Mouse (Mus musculus) myocyte (in vitro differentiated cells): ENCODE results near the gene Itgb2. TPM values are rescaled to one million over a fixed set of nuclear protein-coding genes. Genes with fewer than 3 reads are reported as not detected.

Source experiments
- H3K27me3 ChIP-seq: one replicate; pipeline ENCODE4 v1.6.1; 2011; ENCODE audit not compliant: control insufficient read depth, insufficient read depth, insufficient read length
- H3K36me3 ChIP-seq: one replicate; pipeline ENCODE4 v1.6.1; 2011; ENCODE audit not compliant: control insufficient read depth, insufficient read depth
- H3K4me2 ChIP-seq: one replicate; pipeline ENCODE4 v1.6.1; 2011; ENCODE audit warnings: low read depth, control low read depth
- H3K4me3 ChIP-seq: one replicate; pipeline ENCODE4 v1.5.1; 2011; ENCODE audit warnings: mild to moderate bottlenecking, control low read depth, moderate library complexity
- H3K79me2 ChIP-seq: one replicate; pipeline ENCODE4 v1.6.1; 2011; ENCODE audit not compliant: control insufficient read depth, insufficient read depth
- H3ac ChIP-seq: one replicate; pipeline ENCODE4 v1.6.1; 2011; ENCODE audit not compliant: control insufficient read depth, insufficient read length
- CEBPB ChIP-seq: IDR thresholded peaks from 2 replicates; pipeline ENCODE4 v1.6.1; 2011; ENCODE audit warnings: mild to moderate bottlenecking, moderate library complexity; ENCODE audit not compliant: poor library complexity, insufficient read depth, severe bottlenecking
- E2F4 ChIP-seq: IDR thresholded peaks from one replicate; pipeline ENCODE4 v1.6.1; 2011; ENCODE audit warnings: mild to moderate bottlenecking, control low read depth, moderate library complexity; ENCODE audit not compliant: insufficient read depth
- MAX ChIP-seq: IDR thresholded peaks from one replicate; pipeline ENCODE4 v1.6.1; 2011; ENCODE audit warnings: low read depth, mild to moderate bottlenecking, control low read depth
- MYOD1 ChIP-seq, 3 experiments: IDR thresholded peaks; one replicate each; pipeline ENCODE4 v1.6.1; 2011; ENCODE audit warnings: control low read depth in 2 of 3, low read depth in 2 of 3, mild to moderate bottlenecking in 2 of 3, moderate library complexity in 1 of 3; ENCODE audit not compliant: insufficient read length in 2 of 3, control insufficient read depth in 1 of 3
- MYOG ChIP-seq, 3 experiments: IDR thresholded peaks; one replicate each; pipeline ENCODE4 v1.6.1; 2011; ENCODE audit warnings: control low read depth in 2 of 3, low read depth in 2 of 3, mild to moderate bottlenecking in 2 of 3; ENCODE audit not compliant: insufficient read length in 2 of 3, control insufficient read depth in 1 of 3, insufficient read depth in 1 of 3
- POLR2A ChIP-seq: IDR thresholded peaks from one replicate; pipeline ENCODE4 v1.6.1; 2011; ENCODE audit warnings: low read depth, mild to moderate bottlenecking, control low read depth, moderate library complexity; ENCODE audit not compliant: insufficient read length
- POLR2AphosphoS2 ChIP-seq: IDR thresholded peaks from one replicate; pipeline ENCODE4 v1.6.1; 2011; ENCODE audit warnings: low read depth, control low read depth; ENCODE audit not compliant: insufficient read length
- REST ChIP-seq: IDR thresholded peaks from one replicate; pipeline ENCODE4 v1.6.1; 2011; ENCODE audit warnings: mild to moderate bottlenecking, control low read depth, moderate library complexity; ENCODE audit not compliant: insufficient read depth, insufficient read length
- SRF ChIP-seq: IDR thresholded peaks from one replicate; pipeline ENCODE4 v1.6.1; 2011; ENCODE audit warnings: low read depth; ENCODE audit not compliant: control insufficient read depth, insufficient read length
- TCF12 ChIP-seq: IDR thresholded peaks from one replicate; pipeline ENCODE4 v1.6.1; 2011; ENCODE audit warnings: mild to moderate bottlenecking, control low read depth; ENCODE audit not compliant: poor library complexity, insufficient read depth, severe bottlenecking
- TCF3 ChIP-seq: IDR thresholded peaks from one replicate; pipeline ENCODE4 v1.6.1; 2011; ENCODE audit warnings: low read depth, control low read depth; ENCODE audit not compliant: insufficient read length
- USF1 ChIP-seq: IDR thresholded peaks from one replicate; pipeline ENCODE4 v1.6.1; 2011; ENCODE audit warnings: low read depth, mild to moderate bottlenecking, control low read depth, moderate library complexity
- polyA plus RNA-seq: library from polyadenylated mRNA; unstranded; fragments of >200 nt; fragmentation: generic; extraction: Trizol; gene quantifications from one replicate; pipeline ENCODE4 v1.2.1, GENCODE M21; 2012; ENCODE audit warnings: missing spikeins

Itgb2 gene
- polyA plus RNA-seq, 1 experiment: 1.3 TPM

DNA sequence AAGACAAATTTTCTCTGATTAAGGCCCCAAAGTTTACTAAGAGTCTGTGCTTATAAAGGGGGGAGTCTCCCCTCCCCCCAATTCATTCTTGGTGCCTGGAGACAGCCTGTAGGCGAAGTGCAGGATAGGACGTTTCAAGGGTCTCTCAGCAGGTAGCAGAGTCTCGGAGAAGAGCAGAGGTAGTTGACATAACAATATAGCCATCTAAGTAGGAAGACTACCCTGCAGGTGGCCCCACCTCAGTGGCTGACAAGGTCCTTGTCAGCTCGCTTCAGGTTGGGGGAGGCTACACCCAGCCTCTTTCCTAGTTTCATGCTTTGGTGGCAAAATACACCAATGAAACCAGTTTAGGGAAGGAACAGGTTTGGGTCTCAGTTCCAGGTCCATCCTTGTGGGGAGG, 73.0 kb downstream of the Itgb2 start:
- Histone ChIP-seq H3ac (no peak overlapping the region), H3K27me3 (no peaks in the 10 kb centered on the region), H3K4me2 (no peak overlapping the region), H3K4me3 (no peak overlapping the region), H3K36me3 (peaks cover 9% of the 10 kb centered on the region), H3K79me2 (peaks cover 14% of the 10 kb centered on the region)
- TF ChIP-seq POLR2AphosphoS2 (peak; percentile 6), E2F4 (no peak)

DNA sequence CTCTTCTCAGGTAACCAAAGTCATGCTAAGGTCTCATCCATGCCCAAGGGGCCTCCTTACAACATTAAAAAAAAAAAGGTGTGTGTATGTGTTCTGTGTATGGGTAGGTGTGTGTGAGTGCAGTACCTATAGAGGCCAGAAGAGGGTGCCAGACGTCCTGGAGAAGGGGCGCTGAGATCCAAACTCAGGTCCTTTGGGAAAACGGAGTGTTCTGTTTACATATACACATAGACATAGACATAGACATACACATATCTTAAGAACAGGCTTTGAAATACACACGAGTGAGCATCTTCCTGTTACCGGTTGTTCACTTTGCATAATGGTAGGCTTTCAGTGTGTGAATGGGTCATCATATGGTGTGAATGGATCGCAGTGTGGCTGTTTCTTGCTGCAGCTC, 74.1 kb downstream of the Itgb2 start:
- Histone ChIP-seq H3K27me3 (no peaks in the 10 kb centered on the region), H3K4me3 (no peak overlapping the region), H3ac (no peak overlapping the region), H3K36me3 (no peaks in the 10 kb centered on the region), H3K4me2 (no peak overlapping the region), H3K79me2 (peaks cover 23% of the 10 kb centered on the region)
- TF ChIP-seq CEBPB: no peak
- TF ChIP-seq POLR2AphosphoS2: peak; percentile 16

DNA sequence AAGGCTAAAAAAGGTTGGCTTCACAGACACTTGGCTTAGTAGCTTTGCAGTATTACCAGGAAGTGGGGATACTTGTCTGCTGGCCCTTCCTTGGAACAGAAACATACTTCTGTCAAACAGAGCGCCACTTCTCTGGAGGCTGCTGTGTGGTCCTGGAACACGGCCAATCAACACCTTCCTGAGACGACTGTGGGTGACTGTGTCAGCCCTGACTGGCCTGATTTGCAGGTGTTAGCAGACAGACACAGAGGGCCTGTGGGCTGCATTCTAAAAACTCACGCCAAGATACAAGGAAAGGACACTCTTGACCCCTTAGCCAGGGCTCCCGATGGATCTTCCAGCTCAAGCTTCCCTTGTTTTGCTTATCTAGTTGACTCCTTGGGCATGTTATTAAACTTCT, 74.9 kb downstream of the Itgb2 start:
- no peaks in the 10 kb centered on the region for H3K36me3 ChIP-seq
- no peaks in the 10 kb centered on the region for H3K27me3 ChIP-seq
- H3ac ChIP-seq: no peak overlapping the region
- TF ChIP-seq SRF (no peak), MYOG (IDR thresholded peaks at IDR 0.05; ENCODE audit: control insufficient read depth in 1 of 3, insufficient read depth in 1 of 3, insufficient read length in 2 of 3, low read depth in 2 of 3) (no peak), REST (no peak), POLR2AphosphoS2 (no peak), TCF12 (no peak), TCF3 (no peak), USF1 (no peak), E2F4 (no peak), CEBPB (no peak), MAX (no peak), POLR2A (no peak), MYOD1 (IDR thresholded peaks at IDR 0.05; ENCODE audit: control insufficient read depth in 1 of 3, insufficient read length in 2 of 3, low read depth in 2 of 3) (no peak)
- H3K79me2 ChIP-seq: peaks cover 23% of the 10 kb centered on the region
- no peak overlapping the region for H3K4me2 ChIP-seq
- no peak overlapping the region for H3K4me3 ChIP-seq

DNA sequence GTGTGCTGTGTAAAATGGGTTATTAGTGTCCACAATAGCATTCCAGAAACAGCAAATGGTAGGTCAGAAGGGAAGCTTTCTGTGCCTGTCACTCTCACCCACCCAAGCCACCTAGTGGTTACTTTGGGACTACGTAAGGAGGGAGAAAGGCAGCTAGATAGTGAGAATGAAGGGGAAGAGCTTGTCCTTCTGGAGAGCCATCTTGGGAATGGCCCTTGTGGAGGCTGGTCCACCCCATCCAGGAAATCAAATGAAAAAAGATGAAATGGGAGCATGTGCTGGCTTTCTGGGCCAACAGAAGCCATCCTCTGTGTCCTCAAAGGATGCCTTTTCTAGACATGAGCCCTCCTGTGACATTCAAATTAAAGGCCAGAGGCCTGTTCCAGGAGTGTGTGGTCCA, 75.3 kb downstream of the Itgb2 start:
- peak overlapping the region; percentile 66 for H3K4me3 ChIP-seq
- no peak for TF ChIP-seq USF1
- TF ChIP-seq E2F4: no peak
- TF ChIP-seq POLR2AphosphoS2: no peak
- TF ChIP-seq TCF12: no peak
- no peak for TF ChIP-seq MYOG (IDR thresholded peaks at IDR 0.05; ENCODE audit: control insufficient read depth in 1 of 3, insufficient read depth in 1 of 3, insufficient read length in 2 of 3, low read depth in 2 of 3)
- TF ChIP-seq SRF: no peak
- no peak for TF ChIP-seq REST
- TF ChIP-seq MYOD1 (IDR thresholded peaks at IDR 0.05; ENCODE audit: control insufficient read depth in 1 of 3, insufficient read length in 2 of 3, low read depth in 2 of 3): no peak
- TF ChIP-seq TCF3: no peak
- H3K79me2 ChIP-seq: peaks cover 23% of the 10 kb centered on the region

DNA sequence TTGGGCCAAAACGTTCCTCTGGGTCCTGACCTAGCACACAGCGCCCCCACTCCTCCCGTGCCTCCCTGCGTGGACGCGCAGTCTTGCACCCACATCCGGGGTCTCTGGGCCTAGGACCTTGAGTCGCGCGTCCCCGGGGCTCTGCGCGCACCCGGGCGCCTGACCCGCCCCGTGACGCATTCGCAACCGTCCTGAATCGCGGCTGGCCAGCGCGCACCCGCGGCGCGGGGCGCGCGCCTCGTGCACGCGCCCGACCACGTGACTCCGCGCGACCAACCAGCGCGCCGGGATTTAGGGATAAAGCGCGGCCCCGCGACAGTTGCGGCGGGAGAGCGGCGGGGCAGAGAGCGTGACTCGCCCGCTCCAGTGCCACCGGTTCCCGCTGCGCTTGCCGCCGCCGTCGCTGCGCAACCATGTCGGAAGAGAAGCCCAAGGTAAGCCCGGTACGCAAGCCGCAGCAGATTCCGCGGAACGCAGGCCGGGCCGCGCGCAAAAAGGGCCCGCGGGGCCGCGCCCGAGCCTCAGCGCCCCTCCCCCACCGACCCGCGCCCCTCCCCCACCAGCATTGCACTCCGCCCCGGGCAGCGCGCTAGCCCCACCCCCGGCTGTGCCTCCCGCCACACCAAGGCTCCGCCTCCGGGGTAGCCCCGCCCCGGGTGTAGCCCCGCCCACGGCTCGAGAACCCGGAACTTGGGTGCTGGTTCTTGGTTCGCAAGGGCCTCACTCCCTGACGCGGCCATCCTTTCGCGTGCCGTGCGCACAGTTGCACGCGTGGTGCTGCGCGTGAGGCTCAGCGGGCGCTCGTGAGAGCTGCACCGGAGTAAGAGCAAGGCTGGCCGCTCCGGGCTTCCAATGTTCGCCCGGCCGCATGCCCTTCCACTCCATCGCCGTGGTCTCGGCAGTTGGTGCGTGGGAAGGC, 76.1 kb downstream of the Itgb2 start, which contains the start of the genes Sumo3 and Gm49325:
Sumo3 (plus strand) TSS at position 190 of the 919 bp plus-strand sequence.
Gm49325 (plus strand) TSS at position 290 of the 919 bp plus-strand sequence.
- Histone ChIP-seq H3K4me2 (peak within 1 kb of the TSS; percentile 99), H3K36me3 (no peaks in the 10 kb centered on the region), H3ac (peak within 1 kb of the TSS; percentile 90), H3K4me3 (peak within 1 kb of the TSS; percentile 66), H3K27me3 (no peaks in the 10 kb centered on the region), H3K79me2 (peaks cover 28% of the 10 kb centered on the region)
- peak; percentile 87 for TF ChIP-seq POLR2AphosphoS2
- peak; percentile 57 for TF ChIP-seq MAX
- TF ChIP-seq SRF: no peak
- peak; percentile 73 for TF ChIP-seq USF1
- peak in 1 of 3 experiments; percentile 15 for TF ChIP-seq MYOD1 (IDR thresholded peaks at IDR 0.05; ENCODE audit: control insufficient read depth in 1 of 3, insufficient read length in 2 of 3, low read depth in 2 of 3)
- no peak for TF ChIP-seq REST
- TF ChIP-seq POLR2A: peak; percentile 80
- peak in 2 of 3 experiments; percentile 9 to 56 for TF ChIP-seq MYOG (IDR thresholded peaks at IDR 0.05; ENCODE audit: control insufficient read depth in 1 of 3, insufficient read depth in 1 of 3, insufficient read length in 2 of 3, low read depth in 2 of 3)
- no peak for TF ChIP-seq TCF3

More for the DNA sequence above, 75.3 kb downstream of the Itgb2 start:
- no peak overlapping the region for H3ac ChIP-seq
- no peaks in the 10 kb centered on the region for H3K27me3 ChIP-seq
- H3K36me3 ChIP-seq: no peaks in the 10 kb centered on the region
- H3K4me2 ChIP-seq: peak overlapping the region; percentile 57
